Mouse (Mus musculus) myocyte (in vitro differentiated cells): ENCODE measurements around the gene Gucd1. TPM values are rescaled to one million over a fixed set of nuclear protein-coding genes. Genes with fewer than 3 reads are reported as not detected.

Experiments
- H3K27me3 ChIP-seq: one replicate; pipeline ENCODE4 v1.6.1; 2011; ENCODE audit not compliant: control insufficient read depth, insufficient read depth, insufficient read length
- H3K36me3 ChIP-seq: one replicate; pipeline ENCODE4 v1.6.1; 2011; ENCODE audit not compliant: control insufficient read depth, insufficient read depth
- H3K4me2 ChIP-seq: one replicate; pipeline ENCODE4 v1.6.1; 2011; ENCODE audit warnings: low read depth, control low read depth
- H3K4me3 ChIP-seq: one replicate; pipeline ENCODE4 v1.5.1; 2011; ENCODE audit warnings: mild to moderate bottlenecking, control low read depth, moderate library complexity
- H3K79me2 ChIP-seq: one replicate; pipeline ENCODE4 v1.6.1; 2011; ENCODE audit not compliant: control insufficient read depth, insufficient read depth
- H3ac ChIP-seq: one replicate; pipeline ENCODE4 v1.6.1; 2011; ENCODE audit not compliant: control insufficient read depth, insufficient read length
- CEBPB ChIP-seq: IDR thresholded peaks from 2 replicates; pipeline ENCODE4 v1.6.1; 2011; ENCODE audit warnings: mild to moderate bottlenecking, moderate library complexity; ENCODE audit not compliant: poor library complexity, insufficient read depth, severe bottlenecking
- E2F4 ChIP-seq: IDR thresholded peaks from one replicate; pipeline ENCODE4 v1.6.1; 2011; ENCODE audit warnings: mild to moderate bottlenecking, control low read depth, moderate library complexity; ENCODE audit not compliant: insufficient read depth
- MAX ChIP-seq: IDR thresholded peaks from one replicate; pipeline ENCODE4 v1.6.1; 2011; ENCODE audit warnings: low read depth, mild to moderate bottlenecking, control low read depth
- MYOD1 ChIP-seq, 3 experiments: IDR thresholded peaks; one replicate each; pipeline ENCODE4 v1.6.1; 2011; ENCODE audit warnings: control low read depth in 2 of 3, low read depth in 2 of 3, mild to moderate bottlenecking in 2 of 3, moderate library complexity in 1 of 3; ENCODE audit not compliant: insufficient read length in 2 of 3, control insufficient read depth in 1 of 3
- MYOG ChIP-seq, 3 experiments: IDR thresholded peaks; one replicate each; pipeline ENCODE4 v1.6.1; 2011; ENCODE audit warnings: control low read depth in 2 of 3, low read depth in 2 of 3, mild to moderate bottlenecking in 2 of 3; ENCODE audit not compliant: insufficient read length in 2 of 3, control insufficient read depth in 1 of 3, insufficient read depth in 1 of 3
- POLR2A ChIP-seq: IDR thresholded peaks from one replicate; pipeline ENCODE4 v1.6.1; 2011; ENCODE audit warnings: low read depth, mild to moderate bottlenecking, control low read depth, moderate library complexity; ENCODE audit not compliant: insufficient read length
- POLR2AphosphoS2 ChIP-seq: IDR thresholded peaks from one replicate; pipeline ENCODE4 v1.6.1; 2011; ENCODE audit warnings: low read depth, control low read depth; ENCODE audit not compliant: insufficient read length
- REST ChIP-seq: IDR thresholded peaks from one replicate; pipeline ENCODE4 v1.6.1; 2011; ENCODE audit warnings: mild to moderate bottlenecking, control low read depth, moderate library complexity; ENCODE audit not compliant: insufficient read depth, insufficient read length
- SRF ChIP-seq: IDR thresholded peaks from one replicate; pipeline ENCODE4 v1.6.1; 2011; ENCODE audit warnings: low read depth; ENCODE audit not compliant: control insufficient read depth, insufficient read length
- TCF12 ChIP-seq: IDR thresholded peaks from one replicate; pipeline ENCODE4 v1.6.1; 2011; ENCODE audit warnings: mild to moderate bottlenecking, control low read depth; ENCODE audit not compliant: poor library complexity, insufficient read depth, severe bottlenecking
- TCF3 ChIP-seq: IDR thresholded peaks from one replicate; pipeline ENCODE4 v1.6.1; 2011; ENCODE audit warnings: low read depth, control low read depth; ENCODE audit not compliant: insufficient read length
- USF1 ChIP-seq: IDR thresholded peaks from one replicate; pipeline ENCODE4 v1.6.1; 2011; ENCODE audit warnings: low read depth, mild to moderate bottlenecking, control low read depth, moderate library complexity
- polyA plus RNA-seq: library from polyadenylated mRNA; unstranded; fragments of >200 nt; fragmentation: generic; extraction: Trizol; gene quantifications from one replicate; pipeline ENCODE4 v1.2.1, GENCODE M21; 2012; ENCODE audit warnings: missing spikeins

Gucd1 gene
- polyA plus RNA-seq, 1 experiment = 17.5 TPM

DNA sequence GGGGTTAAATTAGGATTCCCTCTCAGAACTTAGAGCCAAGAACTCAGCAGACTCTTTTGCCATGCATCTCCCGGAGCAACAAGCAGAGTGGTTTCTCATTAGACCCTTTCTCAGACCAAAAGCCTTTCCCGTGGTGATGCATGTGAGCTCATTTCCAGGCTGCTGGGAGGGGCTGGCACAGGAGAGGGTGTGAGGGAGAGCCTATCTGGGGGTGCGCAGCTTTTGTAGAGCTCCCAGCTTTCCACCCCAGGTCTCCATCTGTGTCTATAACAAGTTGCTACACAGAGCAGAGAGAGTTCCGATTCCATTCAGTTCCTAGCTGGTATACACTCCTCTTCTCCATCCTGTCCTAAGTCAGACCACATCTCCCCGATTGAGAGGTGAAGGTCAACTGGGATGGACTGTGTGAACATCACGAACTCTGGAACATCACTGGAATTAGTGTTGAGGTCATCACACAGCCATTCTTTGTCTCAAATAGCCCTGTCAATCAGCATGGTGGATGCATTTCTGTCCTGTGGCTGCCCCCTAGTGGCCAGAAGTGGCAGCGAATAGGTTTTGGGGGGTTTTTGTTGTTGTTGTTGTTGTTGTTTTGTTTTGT lies 78.5 kb downstream of the Gucd1 start:
- H3K4me3 ChIP-seq = no peak overlapping the region
- no peak overlapping the region for H3K4me2 ChIP-seq
- H3K27me3 ChIP-seq = no peaks in the 10 kb centered on the region
- H3ac ChIP-seq = no peak overlapping the region
- H3K79me2 ChIP-seq = no peaks in the 10 kb centered on the region
- no peaks in the 10 kb centered on the region for H3K36me3 ChIP-seq
- TF ChIP-seq SRF = no peak
- no peak for TF ChIP-seq REST
- no peak for TF ChIP-seq MAX

DNA sequence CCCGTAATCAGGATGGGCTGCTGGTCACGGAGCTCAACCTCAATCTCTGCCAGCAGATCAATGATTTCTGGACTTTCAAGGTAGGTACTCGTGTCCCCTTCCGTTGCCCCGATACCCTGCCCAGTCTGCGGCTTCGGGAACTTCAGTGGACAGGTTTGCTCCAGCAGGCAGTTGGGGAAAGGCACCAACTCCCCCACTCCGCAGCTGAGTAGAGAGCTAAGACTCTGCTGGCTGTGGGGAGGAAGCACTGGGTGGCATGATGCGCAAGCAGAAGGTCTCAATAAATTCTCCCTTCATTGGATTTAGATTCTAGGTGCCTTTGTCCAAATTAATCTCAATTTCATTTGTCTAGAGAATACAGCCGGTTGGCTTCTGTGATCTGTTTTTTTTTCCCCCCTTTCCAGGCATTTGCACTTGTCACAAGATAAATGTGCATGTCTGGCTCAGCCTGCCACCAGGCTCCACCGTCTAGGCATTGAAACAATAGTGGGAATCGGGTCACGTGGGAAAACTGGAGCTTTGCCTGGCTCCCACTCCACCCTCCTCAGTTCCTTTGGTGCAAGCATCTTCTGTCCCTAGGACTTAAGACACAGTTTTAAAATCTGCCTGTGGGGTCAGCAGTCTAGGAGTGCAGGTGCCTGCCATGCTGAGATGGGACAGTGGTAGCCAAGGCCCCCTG lies 79.5 kb downstream of the Gucd1 start:
- H3K36me3 ChIP-seq = no peaks in the 10 kb centered on the region
- H3K4me2 ChIP-seq = no peak overlapping the region
- H3ac ChIP-seq = no peak overlapping the region
- no peaks in the 10 kb centered on the region for H3K79me2 ChIP-seq
- TF ChIP-seq SRF (no peak), MYOG (IDR thresholded peaks at IDR 0.05; ENCODE audit: control insufficient read depth in 1 of 3, insufficient read depth in 1 of 3, insufficient read length in 2 of 3, low read depth in 2 of 3) (no peak), USF1 (peak; percentile 34), MAX (no peak)
- H3K27me3 ChIP-seq = no peaks in the 10 kb centered on the region
- H3K4me3 ChIP-seq = no peak overlapping the region

DNA sequence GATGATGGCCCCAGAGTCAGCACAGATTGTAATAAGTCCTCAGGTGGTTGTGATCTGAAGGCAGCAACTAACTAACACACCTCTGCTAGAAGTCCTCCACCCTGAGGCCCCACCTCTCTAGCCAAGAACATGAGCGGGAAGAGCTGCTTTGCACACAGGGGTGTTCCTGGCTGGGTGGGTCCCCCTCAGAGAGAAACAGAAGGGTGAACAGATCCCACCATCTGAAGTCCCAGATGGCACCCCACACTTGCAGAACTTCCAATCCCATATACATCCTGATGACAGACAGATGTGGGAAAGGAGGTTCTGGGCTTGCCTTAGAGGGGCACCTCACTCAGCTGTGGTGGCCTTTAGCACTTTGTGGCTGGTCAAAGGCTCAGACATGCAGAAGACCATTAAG lies 80.5 kb downstream of the Gucd1 start:
- Histone ChIP-seq H3K79me2 (no peaks in the 10 kb centered on the region), H3K36me3 (no peaks in the 10 kb centered on the region), H3K27me3 (no peaks in the 10 kb centered on the region), H3ac (no peak overlapping the region), H3K4me3 (no peak overlapping the region), H3K4me2 (no peak overlapping the region)
- TF ChIP-seq E2F4 (no peak), MAX (no peak), CEBPB (no peak), MYOG (IDR thresholded peaks at IDR 0.05; ENCODE audit: control insufficient read depth in 1 of 3, insufficient read depth in 1 of 3, insufficient read length in 2 of 3, low read depth in 2 of 3) (no peak), POLR2A (no peak), MYOD1 (IDR thresholded peaks at IDR 0.05; ENCODE audit: control insufficient read depth in 1 of 3, insufficient read length in 2 of 3, low read depth in 2 of 3) (no peak), REST (no peak), SRF (no peak), TCF3 (no peak), TCF12 (no peak), USF1 (no peak), POLR2AphosphoS2 (no peak)

DNA sequence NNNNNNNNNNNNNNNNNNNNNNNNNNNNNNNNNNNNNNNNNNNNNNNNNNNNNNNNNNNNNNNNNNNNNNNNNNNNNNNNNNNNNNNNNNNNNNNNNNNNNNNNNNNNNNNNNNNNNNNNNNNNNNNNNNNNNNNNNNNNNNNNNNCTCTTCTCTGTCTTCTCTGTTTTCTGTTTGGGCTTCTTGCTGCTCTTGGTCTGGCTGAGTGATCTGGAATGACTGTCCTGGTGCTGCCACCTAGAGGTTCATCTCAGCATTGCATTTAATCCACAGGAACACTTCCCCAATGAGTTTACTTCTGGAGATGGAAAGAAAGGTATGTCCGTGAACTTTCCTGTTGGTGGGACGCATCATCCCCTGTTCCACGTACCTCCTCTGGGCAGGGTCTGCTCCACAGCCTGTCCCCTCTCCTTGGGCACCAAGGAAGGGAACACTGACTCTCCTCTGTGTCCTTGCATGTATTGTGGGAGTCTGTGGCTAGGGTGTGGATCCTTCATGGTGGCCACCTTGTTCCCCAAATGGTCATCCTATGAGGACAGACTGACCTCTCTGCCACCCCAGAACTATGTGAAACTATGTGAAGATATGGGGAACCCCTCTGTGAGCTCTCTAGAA lies 81.1 kb downstream of the Gucd1 start:
- TF ChIP-seq MYOG (IDR thresholded peaks at IDR 0.05; ENCODE audit: control insufficient read depth in 1 of 3, insufficient read depth in 1 of 3, insufficient read length in 2 of 3, low read depth in 2 of 3) (no peak), MYOD1 (IDR thresholded peaks at IDR 0.05; ENCODE audit: control insufficient read depth in 1 of 3, insufficient read length in 2 of 3, low read depth in 2 of 3) (no peak), E2F4 (no peak), TCF3 (no peak), USF1 (no peak), REST (no peak), CEBPB (no peak), POLR2A (no peak), MAX (no peak), POLR2AphosphoS2 (no peak), SRF (no peak), TCF12 (no peak)
- Histone ChIP-seq H3K36me3 (no peaks in the 10 kb centered on the region), H3K4me3 (no peak overlapping the region), H3K79me2 (no peaks in the 10 kb centered on the region), H3ac (no peak overlapping the region), H3K4me2 (no peak overlapping the region), H3K27me3 (no peaks in the 10 kb centered on the region)

DNA sequence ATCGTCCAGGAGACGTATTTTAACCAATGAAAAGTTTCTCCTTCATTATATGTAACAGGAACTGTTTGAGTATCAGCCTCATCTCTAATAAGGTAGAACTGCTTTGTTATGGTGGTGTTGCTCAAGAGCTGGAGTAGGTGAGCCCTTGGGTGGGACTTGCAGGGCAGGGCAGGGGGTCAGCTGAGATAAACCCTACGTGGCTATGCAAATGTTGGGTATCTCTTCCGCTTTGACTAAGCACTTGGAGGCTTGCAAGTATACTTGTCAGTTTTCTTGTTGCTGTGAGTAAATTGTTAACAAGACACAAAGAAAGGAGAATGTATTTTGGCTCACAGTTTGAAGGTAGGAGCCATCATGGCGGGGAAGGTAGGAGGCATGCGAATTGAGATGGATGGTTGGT lies 87.1 kb downstream of the Gucd1 start:
- Histone ChIP-seq H3K79me2 (no peaks in the 10 kb centered on the region), H3K4me2 (no peak overlapping the region), H3ac (no peak overlapping the region), H3K36me3 (no peaks in the 10 kb centered on the region), H3K27me3 (no peaks in the 10 kb centered on the region), H3K4me3 (no peak overlapping the region)
- TF ChIP-seq MAX = no peak
- no peak for TF ChIP-seq USF1
- no peak for TF ChIP-seq TCF12
- no peak for TF ChIP-seq POLR2A
- no peak for TF ChIP-seq SRF
- TF ChIP-seq TCF3 = no peak
- no peak for TF ChIP-seq MYOG (IDR thresholded peaks at IDR 0.05; ENCODE audit: control insufficient read depth in 1 of 3, insufficient read depth in 1 of 3, insufficient read length in 2 of 3, low read depth in 2 of 3)
- TF ChIP-seq REST = no peak
- TF ChIP-seq CEBPB = no peak
- TF ChIP-seq POLR2AphosphoS2 = no peak
- TF ChIP-seq E2F4 = no peak
- no peak for TF ChIP-seq MYOD1 (IDR thresholded peaks at IDR 0.05; ENCODE audit: control insufficient read depth in 1 of 3, insufficient read length in 2 of 3, low read depth in 2 of 3)
